In the genomic region with DNA sequence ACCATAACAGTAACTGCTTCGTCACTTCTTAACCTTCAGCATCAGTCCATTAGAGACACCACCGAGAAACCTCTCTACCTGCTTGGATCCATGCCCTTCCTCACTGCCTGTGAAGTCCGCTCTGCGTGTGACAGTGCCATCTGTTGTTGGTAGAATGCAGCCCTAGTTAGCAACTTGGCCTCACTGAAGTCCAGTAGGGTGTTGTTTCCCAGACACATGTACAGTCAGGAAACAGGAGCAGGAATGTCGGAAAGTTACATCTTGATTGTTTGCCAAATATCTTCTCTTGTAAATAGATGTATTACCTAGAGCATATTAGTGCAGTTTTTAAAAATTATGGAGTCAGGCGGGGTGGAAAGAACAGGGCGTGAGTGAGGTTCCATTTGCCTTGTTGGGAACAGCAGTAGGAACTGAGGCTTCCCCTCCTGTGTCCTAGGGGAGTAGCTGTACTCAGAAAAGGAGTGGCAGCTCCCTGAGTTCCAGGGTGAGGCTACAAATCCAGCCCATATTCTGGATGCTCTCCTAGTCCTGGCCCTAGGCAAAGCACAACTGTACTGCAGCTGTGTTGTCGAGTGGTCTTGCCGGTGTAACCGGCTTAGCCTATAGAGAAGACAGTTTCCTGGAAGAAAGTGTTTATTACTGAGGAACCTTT, we compare ENCODE assay signal across 8 mouse cellular contexts. TPM values are rescaled to one million over a fixed set of nuclear protein-coding genes. Genes with fewer than 3 reads are reported as not detected.
A peak's percentile ranks its signal among the peaks of the same experiment; 100 is the strongest.
DNase-seq lines count a peak whose midpoint lies in the region; ATAC-seq and TF ChIP-seq lines count a peak whose summit lies in the region.

No protein-coding gene starts in this region.

- H3K9ac ChIP-seq in heart, embryonic 11.5 days (ENCODE audit: low read depth, low read length), result no peak overlapping the region
- H3K9ac ChIP-seq in kidney, postnatal 0 days (ENCODE audit: low read depth, low read length), result no peak overlapping the region

- no peak for TF ChIP-seq POLR2A in olfactory bulb, adult 2 months (IDR thresholded peaks at IDR 0.05; ENCODE audit: insufficient read depth, low read depth, low read length)

- H3K4me3 ChIP-seq in heart, embryonic 11.5 days (ENCODE audit: low read depth, low read length), result no peak overlapping the region
- H3K4me3 ChIP-seq in kidney, postnatal 0 days (replicated peaks; ENCODE audit: low read depth, low read length), result no peak overlapping the region
- peak overlapping the region; percentile 44 for H3K4me3 ChIP-seq in olfactory bulb, adult 2 months (ENCODE audit: insufficient read depth, low read depth, low read length)

- peaks cover 17% of the 10 kb centered on the region for H3K36me3 ChIP-seq in heart, embryonic 11.5 days (ENCODE audit: control insufficient read depth, insufficient read depth, low read length)
- peaks cover 23% of the 10 kb centered on the region; the same call in 1 of the 2 replicates for H3K36me3 ChIP-seq in kidney, postnatal 0 days (ENCODE audit: insufficient read depth, low read length)

- ATAC-seq in heart, embryonic 11.5 days (replicated peaks; ENCODE audit: insufficient number of reproducible peaks, low FRiP score, low TSS enrichment), result no peak
- ATAC-seq in kidney, postnatal 0 days (replicated peaks; ENCODE audit: low FRiP score, low read depth), result no peak

- DNase-seq in heart, adult 11 months, result peak; percentile 98
- peak; percentile 34 for DNase-seq in right cerebral cortex, postnatal 25 days
- no peak for DNase-seq in right cerebral cortex, postnatal 14 days
- DNase-seq in kidney, postnatal 0 days (ENCODE audit: low spot score), result peak; percentile 39
- DNase-seq in ovary, postnatal 36 days (ENCODE audit: low spot score), result no peak
- DNase-seq in spleen, postnatal 10 days (ENCODE audit: low spot score in 2 of 2), result no peak

- WGBS in heart, embryonic 11.5 days (ENCODE audit: insufficient replicate concordance), result 86% methylated on average over 10 of the region's 10 CpGs
- 75% methylated on average over 10 of the region's 10 CpGs for WGBS in kidney, postnatal 0 days
- 45% methylated on average over 10 of the region's 10 CpGs for WGBS in olfactory bulb, adult 2 months

- peak; percentile 58 for TF ChIP-seq CTCF in kidney, postnatal 0 days (IDR thresholded peaks at IDR 0.05; ENCODE audit: low read depth)
- TF ChIP-seq CTCF in olfactory bulb, adult 2 months (IDR thresholded peaks at IDR 0.05; ENCODE audit: insufficient read depth, low read depth, low read length), result no peak

- H3K4me2 ChIP-seq in heart, embryonic 11.5 days, result no peak overlapping the region
- H3K4me2 ChIP-seq in kidney, postnatal 0 days (ENCODE audit: low read length), result peak overlapping the region; percentile 27; the same call in 1 of the 2 replicates

- H3K27ac ChIP-seq in heart, embryonic 11.5 days (ENCODE audit: low read depth, low read length), result no peak overlapping the region
- no peak overlapping the region for H3K27ac ChIP-seq in kidney, postnatal 0 days
- H3K27ac ChIP-seq in olfactory bulb, adult 2 months (ENCODE audit: insufficient read depth, low read depth, low read length), result peak overlapping the region; percentile 30; the same call in 1 of the 2 replicates

- H3K9me3 ChIP-seq in heart, embryonic 11.5 days (replicated peaks; ENCODE audit: control insufficient read depth, low read length), result no peaks in the 10 kb centered on the region
- no peaks in the 10 kb centered on the region for H3K9me3 ChIP-seq in kidney, postnatal 0 days (replicated peaks; ENCODE audit: low read length)

- no peaks in the 10 kb centered on the region for H3K27me3 ChIP-seq in heart, embryonic 11.5 days (ENCODE audit: control insufficient read depth, insufficient read depth, low read length)
- H3K27me3 ChIP-seq in kidney, postnatal 0 days (ENCODE audit: insufficient read depth, low read length), result no peaks in the 10 kb centered on the region

- peaks cover 17% of the 10 kb centered on the region for H3K4me1 ChIP-seq in heart, embryonic 11.5 days (ENCODE audit: control insufficient read depth, insufficient read depth, low read length)
- H3K4me1 ChIP-seq in kidney, postnatal 0 days (replicated peaks; ENCODE audit: insufficient read depth, low read length), result peaks cover 11% of the 10 kb centered on the region
- peaks cover 8% of the 10 kb centered on the region; the same call in 1 of the 2 replicates for H3K4me1 ChIP-seq in olfactory bulb, adult 2 months (ENCODE audit: control insufficient read depth, insufficient read depth, low read length)

RNA-seq across cellular contexts. Expression of gene Btbd3, which starts 25.3 kb away (rescaled TPM):
- polyA plus RNA-seq in heart, embryonic 11.5 days (2014; fragmentation: Nextera tagmentation; extraction: Ambion mirVana), result 10.5 and 11.8 TPM in 2 replicates
- 13.0 and 14.0 TPM in 2 replicates for polyA plus RNA-seq in kidney, postnatal 0 days (2015; fragmentation: Nextera tagmentation; extraction: Ambion mirVana)
- not detected in 2 replicates for polyA plus RNA-seq in olfactory bulb, adult 2 months (2012; ENCODE audit: insufficient read depth, insufficient read length, low replicate concordance, missing spikeins)

Comparison
In these comparisons a context has a peak if more than half of its experiments do, and no peak if none do; other contexts are left out.
1. DNase-seq: peak in heart, adult 11 months (single experiment), right cerebral cortex, postnatal 25 days (single experiment) and kidney, postnatal 0 days (single experiment); none in right cerebral cortex, postnatal 14 days (single experiment), ovary, postnatal 36 days (single experiment) and spleen, postnatal 10 days (0 of 2).